Mouse (Mus musculus) intestine, embryonic 15.5 days (tissue): ENCODE measurements around the gene Tap2. TPM values are rescaled to one million over a fixed set of nuclear protein-coding genes. Genes with fewer than 3 reads are reported as not detected.

ENCODE experiments used
- ATAC-seq: fragments of 200-750 bp; cut with Nextera tagmentation; 2 replicates; pipeline ENCODE4 v1.8.0; 2017; ENCODE audit warnings: moderate TSS enrichment, moderate library complexity
- H3K27ac ChIP-seq: fragments of 300-500 bp; sonication (generic); 2 replicates; pipeline ENCODE4 v1.5.1; 2015; ENCODE audit warnings: mild to moderate bottlenecking, inconsistent platforms
- H3K27me3 ChIP-seq: fragments of 300-500 bp; sonication (generic); replicated peaks from 2 replicates; pipeline ENCODE4 v1.6.1; 2015; ENCODE audit warnings: inconsistent platforms
- H3K36me3 ChIP-seq: fragments of 300-500 bp; sonication (generic); 2 replicates; pipeline ENCODE4 v1.6.1; 2015; ENCODE audit warnings: inconsistent platforms
- H3K4me1 ChIP-seq: fragments of 300-500 bp; sonication (generic); replicated peaks from 2 replicates; pipeline ENCODE4 v1.6.1; 2015; ENCODE audit warnings: inconsistent platforms
- H3K4me2 ChIP-seq: fragments of 300-500 bp; sonication (generic); replicated peaks from 2 replicates; pipeline ENCODE4 v1.6.1; 2015; ENCODE audit warnings: mild to moderate bottlenecking, inconsistent platforms
- H3K4me3 ChIP-seq: fragments of 300-500 bp; sonication (generic); replicated peaks from 2 replicates; pipeline ENCODE4 v1.5.1; 2015; ENCODE audit warnings: inconsistent platforms
- H3K9ac ChIP-seq: fragments of 300-500 bp; sonication (generic); 2 replicates; pipeline ENCODE4 v1.6.1; 2015; ENCODE audit warnings: inconsistent platforms
- H3K9me3 ChIP-seq: fragments of 300-500 bp; sonication (generic); 2 replicates; pipeline ENCODE4 v1.6.1; 2016; ENCODE audit warnings: inconsistent platforms
- WGBS: fragments of 180-500 bp; shearing (Covaris S2); methylation state at CpG from one replicate; pipeline ENCODE4 v1.1.7; 2015; 5-methylcytosine and 5-hydroxymethylcytosine counted together
- polyA plus RNA-seq: library from polyadenylated mRNA; unstranded; fragments of >200 nt; fragmentation: Nextera tagmentation; extraction: Ambion mirVana; gene quantifications from 2 replicates; pipeline ENCODE4 v1.2.1, GENCODE M21; 2015

Gene Tap2
- polyA plus RNA-seq: 5.3 and 5.6 TPM in 2 replicates

- Histone ChIP-seq H3K27ac (no peak within 1 kb of the TSS), H3K4me3 (peak within 1 kb of the TSS; percentile 70), H3K27me3 (peaks cover 13% of the 10 kb centered on the region; the same call in 1 of the 2 replicates), H3K9ac (peak within 1 kb of the TSS; percentile 62), H3K36me3 (no peaks in the 10 kb centered on the region), H3K4me2 (peak within 1 kb of the TSS; percentile 96), H3K9me3 (no peaks in the 10 kb centered on the region), H3K4me1 (peaks cover 10% of the 10 kb centered on the region)
- WGBS: 77% methylated on average over 5 of the region's 5 CpGs
- no peak for ATAC-seq
These were observed at the start of gene Tap2 for GRCm38 (mm10) chr17:34203444-34203843. Gene Tap2 (plus strand): TSS chr17:34203527.

- no peak for ATAC-seq
- H3K9me3 ChIP-seq: no peaks in the 10 kb centered on the region
These were observed 47.8 kb upstream of the Tap2 start for GRCm38 (mm10) chr17:34155534-34155933.

GRCm38 (mm10) chr17:34164202-34164895 lies 39.0 kb upstream of the Tap2 start:
- Histone ChIP-seq H3K4me1 (no peaks in the 10 kb centered on the region), H3K36me3 (no peaks in the 10 kb centered on the region), H3K27ac (no peak overlapping the region), H3K4me2 (no peak overlapping the region), H3K9ac (no peak overlapping the region), H3K27me3 (no peaks in the 10 kb centered on the region), H3K9me3 (no peaks in the 10 kb centered on the region), H3K4me3 (no peak overlapping the region)
- 42% methylated on average over 9 of the region's 9 CpGs for WGBS
- no peak for ATAC-seq

More at GRCm38 (mm10) chr17:34155534-34155933, 47.8 kb upstream of the Tap2 start:
- Histone ChIP-seq H3K9ac (no peak overlapping the region), H3K36me3 (no peaks in the 10 kb centered on the region), H3K27ac (no peak overlapping the region), H3K4me1 (no peaks in the 10 kb centered on the region), H3K4me2 (no peak overlapping the region), H3K27me3 (no peaks in the 10 kb centered on the region), H3K4me3 (no peak overlapping the region)
- WGBS: 53% methylated on average over 5 of the region's 5 CpGs

- no peak overlapping the region for H3K27ac ChIP-seq
- ATAC-seq: no peak
- WGBS: 78% methylated on average over 6 of the region's 6 CpGs
These were observed 38.1 kb upstream of the Tap2 start for GRCm38 (mm10) chr17:34165033-34165730.

GRCm38 (mm10) chr17:34169279-34169678 lies 34.0 kb upstream of the Tap2 start:
- H3K27ac ChIP-seq: no peak overlapping the region
- no peak overlapping the region for H3K9ac ChIP-seq
- 0% methylated on average over 2 of the region's 2 CpGs for WGBS
- H3K36me3 ChIP-seq: no peaks in the 10 kb centered on the region
- no peak overlapping the region for H3K4me2 ChIP-seq
- H3K27me3 ChIP-seq: no peaks in the 10 kb centered on the region
- H3K9me3 ChIP-seq: no peaks in the 10 kb centered on the region
- ATAC-seq: no peak
- H3K4me3 ChIP-seq: no peak overlapping the region
- H3K4me1 ChIP-seq: no peaks in the 10 kb centered on the region

More at GRCm38 (mm10) chr17:34165033-34165730, 38.1 kb upstream of the Tap2 start:
- no peaks in the 10 kb centered on the region for H3K27me3 ChIP-seq
- no peak overlapping the region for H3K4me2 ChIP-seq
- H3K4me1 ChIP-seq: no peaks in the 10 kb centered on the region
- H3K36me3 ChIP-seq: no peaks in the 10 kb centered on the region
- no peak overlapping the region for H3K9ac ChIP-seq
- no peak overlapping the region for H3K4me3 ChIP-seq
- no peaks in the 10 kb centered on the region for H3K9me3 ChIP-seq

- no peak overlapping the region for H3K4me3 ChIP-seq
- H3K27me3 ChIP-seq: no peaks in the 10 kb centered on the region
- H3K36me3 ChIP-seq: no peaks in the 10 kb centered on the region
- no peak for ATAC-seq
- no peaks in the 10 kb centered on the region for H3K4me1 ChIP-seq
- WGBS: 20% methylated on average over 4 of the region's 4 CpGs
- H3K9me3 ChIP-seq: no peaks in the 10 kb centered on the region
- H3K9ac ChIP-seq: no peak overlapping the region
- no peak overlapping the region for H3K4me2 ChIP-seq
- H3K27ac ChIP-seq: no peak overlapping the region
These were observed 32.8 kb upstream of the Tap2 start for GRCm38 (mm10) chr17:34170487-34170876.

GRCm38 (mm10) chr17:34170877-34171498 lies 32.3 kb upstream of the Tap2 start:
- H3K36me3 ChIP-seq: no peaks in the 10 kb centered on the region
- H3K9ac ChIP-seq: no peak overlapping the region
- H3K9me3 ChIP-seq: no peaks in the 10 kb centered on the region
- H3K4me3 ChIP-seq: no peak overlapping the region
- H3K27me3 ChIP-seq: no peaks in the 10 kb centered on the region
- no peak overlapping the region for H3K4me2 ChIP-seq
- no peak overlapping the region for H3K27ac ChIP-seq
- no peaks in the 10 kb centered on the region for H3K4me1 ChIP-seq
- 38% methylated on average over 13 of the region's 13 CpGs for WGBS
- ATAC-seq: no peak

GRCm38 (mm10) chr17:34172528-34172927 lies 30.8 kb upstream of the Tap2 start:
- 96% methylated on average over 5 of the region's 5 CpGs for WGBS
- H3K4me1 ChIP-seq: no peaks in the 10 kb centered on the region
- no peaks in the 10 kb centered on the region for H3K27me3 ChIP-seq
- H3K27ac ChIP-seq: no peak overlapping the region
- no peaks in the 10 kb centered on the region for H3K36me3 ChIP-seq
- H3K4me3 ChIP-seq: no peak overlapping the region
- H3K4me2 ChIP-seq: no peak overlapping the region
- no peaks in the 10 kb centered on the region for H3K9me3 ChIP-seq
- ATAC-seq: no peak
- H3K9ac ChIP-seq: no peak overlapping the region

GRCm38 (mm10) chr17:34174075-34174474 lies 29.3 kb upstream of the Tap2 start:
- H3K9ac ChIP-seq: no peak overlapping the region
- ATAC-seq: no peak
- H3K4me1 ChIP-seq: no peaks in the 10 kb centered on the region
- H3K4me2 ChIP-seq: no peak overlapping the region
- H3K4me3 ChIP-seq: no peak overlapping the region
- no peaks in the 10 kb centered on the region for H3K27me3 ChIP-seq
- no peak overlapping the region for H3K27ac ChIP-seq
- H3K36me3 ChIP-seq: no peaks in the 10 kb centered on the region
- WGBS: 62% methylated on average over 1 of the region's 1 CpGs
- no peaks in the 10 kb centered on the region for H3K9me3 ChIP-seq

GRCm38 (mm10) chr17:34177179-34177578 lies 26.1 kb upstream of the Tap2 start:
- H3K27me3 ChIP-seq: no peaks in the 10 kb centered on the region
- H3K9me3 ChIP-seq: no peaks in the 10 kb centered on the region
- H3K4me3 ChIP-seq: no peak overlapping the region
- H3K27ac ChIP-seq: no peak overlapping the region
- no peak overlapping the region for H3K4me2 ChIP-seq
- no peak overlapping the region for H3K9ac ChIP-seq
- no peaks in the 10 kb centered on the region for H3K4me1 ChIP-seq
- 71% methylated on average over 4 of the region's 4 CpGs for WGBS
- no peak for ATAC-seq
- H3K36me3 ChIP-seq: no peaks in the 10 kb centered on the region

GRCm38 (mm10) chr17:34179019-34179418 lies 24.3 kb upstream of the Tap2 start:
- Histone ChIP-seq H3K4me1 (no peaks in the 10 kb centered on the region), H3K27ac (no peak overlapping the region), H3K4me3 (no peak overlapping the region), H3K9ac (no peak overlapping the region), H3K4me2 (no peak overlapping the region), H3K9me3 (no peaks in the 10 kb centered on the region), H3K27me3 (no peaks in the 10 kb centered on the region; the same call in 1 of the 2 replicates), H3K36me3 (no peaks in the 10 kb centered on the region)
- no peak for ATAC-seq
- 52% methylated on average over 6 of the region's 6 CpGs for WGBS
